Mouse (Mus musculus) adrenal gland, adult (tissue): ENCODE data around the gene Gmfg.

Source experiments
- DNase-seq, 2 experiments: peaks; one replicate each; pipeline ENCODE4 v3.0.0; 2022 to 2023; ENCODE audit warnings: low spot score in 1 of 2; ENCODE audit not compliant: inconsistent age in 2 of 2

Gene Gmfg

DNA sequence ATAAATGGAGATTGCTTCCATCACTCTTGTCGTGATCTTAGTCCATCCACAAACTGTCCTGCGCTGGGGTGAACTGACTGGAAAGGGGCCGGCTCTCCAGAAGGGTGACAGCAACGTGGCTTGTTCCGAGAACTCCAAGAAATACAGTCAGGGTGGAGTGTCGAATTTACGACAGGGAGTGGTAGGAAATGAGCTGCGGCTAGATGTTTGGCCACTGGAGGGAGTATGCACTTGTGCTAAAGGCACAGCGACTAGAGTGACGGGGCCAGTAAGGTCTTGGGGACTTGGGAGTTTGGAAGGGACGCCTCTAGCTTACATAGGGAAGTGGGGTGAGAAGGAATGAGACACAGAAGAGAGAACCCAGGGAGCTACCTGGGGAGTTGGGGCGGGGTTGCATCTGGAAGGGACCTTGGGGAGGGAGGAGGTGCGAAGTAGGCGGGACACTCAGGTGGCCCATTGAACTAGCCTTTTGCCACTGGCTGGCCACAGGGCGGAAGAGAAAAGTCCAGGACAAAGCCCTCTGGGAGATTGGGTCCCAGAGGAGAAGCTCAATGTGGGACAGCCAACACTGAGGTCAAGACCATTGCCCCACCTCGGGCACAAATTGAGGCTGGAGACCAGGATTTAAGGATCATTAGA lies at the start of gene Gmfg:
Gene Gmfg, plus strand, starts transcription at position 516 of the 639 bp plus-strand sequence.
- DNase-seq, result peak; percentile 87 to 96

DNA sequence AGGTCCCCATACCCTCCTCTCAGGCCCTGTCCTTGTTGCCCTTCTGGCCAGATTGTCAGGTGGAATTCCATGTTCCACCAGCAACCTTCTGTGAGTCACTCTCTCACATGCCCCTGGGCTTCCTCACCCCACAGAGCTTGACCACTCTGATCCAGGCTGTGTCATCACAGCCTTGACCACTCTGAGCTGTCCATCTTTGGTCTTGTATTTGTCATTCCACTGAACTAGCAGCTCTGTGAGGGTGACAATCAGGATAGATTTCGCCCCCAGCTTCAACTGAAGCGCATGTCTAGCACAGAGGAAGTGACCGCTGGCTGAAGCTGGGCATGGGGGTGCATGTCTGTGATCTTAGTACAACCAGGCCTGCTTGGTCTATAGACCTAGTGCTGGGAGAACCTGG lies 46.9 kb upstream of the Gmfg start:
- peak; percentile 53 to 68 for DNase-seq

DNA sequence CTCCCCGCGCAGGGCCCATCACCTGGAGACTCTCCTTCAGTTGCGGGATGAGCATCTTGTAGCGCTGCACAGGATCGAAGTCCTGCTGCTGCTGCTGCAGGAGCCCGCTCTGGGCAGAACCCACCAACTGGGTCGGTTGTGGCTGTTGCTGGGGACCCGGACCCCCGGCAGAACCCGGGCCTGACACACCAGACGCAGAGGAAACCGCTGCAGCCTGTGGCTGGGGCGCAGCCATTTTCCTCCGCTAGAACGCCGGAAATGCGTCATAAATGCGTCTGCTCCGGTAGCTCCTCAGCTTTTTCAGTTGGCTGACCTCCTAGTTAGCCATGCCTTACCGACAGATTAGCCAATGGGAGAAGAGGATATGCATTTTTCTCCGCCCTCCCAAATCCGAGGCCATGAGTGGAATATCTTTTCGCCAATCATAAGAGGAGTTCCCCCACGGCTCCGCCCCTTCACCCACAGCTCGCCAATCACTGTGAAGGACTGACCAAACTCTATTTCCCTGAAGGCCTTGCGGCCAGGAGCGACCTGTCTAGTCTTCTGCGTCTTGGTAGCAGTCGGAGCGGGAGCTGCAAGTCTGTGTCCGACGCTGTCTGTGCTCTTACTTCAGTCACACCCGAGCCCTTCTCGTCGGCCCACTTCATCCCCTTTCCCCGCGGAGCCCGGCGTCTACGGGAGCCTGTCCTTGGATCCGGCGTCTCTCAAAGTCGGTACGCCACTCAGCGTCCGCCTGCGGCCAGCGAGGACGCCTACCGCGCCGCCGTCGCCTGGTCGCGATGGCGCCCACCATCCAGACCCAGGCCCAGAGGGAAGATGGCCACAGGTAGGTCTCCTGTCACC lies 44.6 kb upstream of the Gmfg start, which contains the start of the genes Med29 and Paf1:
Gene Med29, minus strand, starts transcription at position 280 of the 843 bp plus-strand sequence.
Gene Paf1, plus strand, starts transcription at position 523 of the 843 bp plus-strand sequence.
- DNase-seq, result peak; percentile 98 to 99

DNA sequence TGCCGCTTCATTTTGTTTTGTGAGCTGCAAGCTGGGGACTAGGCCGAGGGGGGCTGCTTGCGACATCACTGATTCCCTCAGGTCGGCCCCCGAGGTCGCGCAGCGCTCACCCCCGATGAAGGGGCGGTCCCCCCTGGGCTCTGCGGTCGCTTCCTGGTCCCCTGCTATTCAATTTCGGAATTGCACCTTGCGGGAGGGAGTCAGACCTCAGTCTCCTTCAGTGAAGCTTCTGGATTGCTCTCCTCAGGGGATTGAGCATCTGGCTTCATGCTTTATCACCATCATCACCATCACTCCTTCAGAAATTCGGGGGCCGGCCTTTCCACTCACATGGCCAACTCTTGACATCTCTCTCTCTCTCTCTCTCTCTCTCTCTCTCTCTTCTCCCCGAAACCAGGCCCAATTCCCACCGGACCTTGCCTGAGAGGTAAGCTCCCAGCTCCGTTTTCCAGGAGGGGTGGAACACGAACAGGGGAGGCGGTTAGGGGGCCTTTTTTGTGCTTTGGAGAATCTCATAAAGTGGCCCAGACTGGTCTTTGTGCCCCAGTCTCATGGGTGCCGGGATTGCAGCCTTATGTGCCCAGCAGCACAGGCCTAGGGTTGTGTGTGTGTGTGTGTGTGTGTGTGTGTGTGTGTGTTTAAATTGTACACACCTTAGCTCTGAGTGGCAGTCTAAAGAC lies 43.8 kb upstream of the Gmfg start:
- peak in 1 of 2 experiments; percentile 15 for DNase-seq

DNA sequence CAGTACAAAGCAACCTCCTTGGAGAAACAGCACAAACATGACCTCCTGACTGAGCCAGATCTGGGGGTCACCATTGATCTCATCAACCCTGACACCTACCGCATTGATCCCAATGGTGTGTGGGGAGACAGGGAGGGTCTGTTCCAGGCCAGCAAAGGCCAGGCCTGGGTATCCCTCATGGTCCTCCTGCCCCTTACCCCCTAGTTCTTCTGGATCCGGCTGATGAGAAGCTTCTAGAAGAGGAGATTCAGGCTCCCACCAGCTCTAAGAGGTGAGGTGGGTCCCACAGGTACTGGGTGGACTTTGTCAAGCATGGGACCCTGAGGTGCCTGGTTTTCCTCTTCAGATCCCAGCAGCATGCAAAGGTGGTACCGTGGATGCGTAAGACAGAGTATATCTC lies 41.8 kb upstream of the Gmfg start:
- DNase-seq, result no peak

DNA sequence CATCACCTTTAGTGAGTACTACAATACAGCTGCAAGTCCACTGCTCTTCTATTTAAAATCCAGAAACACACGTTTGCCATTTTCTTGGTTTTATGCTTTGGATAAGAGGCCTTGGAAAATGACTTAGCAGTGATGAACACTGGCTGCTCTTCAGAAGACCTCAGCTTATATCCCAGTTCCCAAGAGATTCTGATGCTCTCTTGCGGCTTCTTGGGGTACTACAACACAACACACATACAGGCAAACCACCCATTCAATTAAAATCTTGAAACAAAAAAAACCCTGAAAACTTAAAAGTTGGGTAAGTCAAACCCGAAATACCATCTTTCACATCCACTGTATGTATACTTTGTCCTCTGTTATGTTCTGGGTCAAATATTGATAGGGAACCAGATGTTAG lies 39.2 kb upstream of the Gmfg start:
- DNase-seq, result no peak

DNA sequence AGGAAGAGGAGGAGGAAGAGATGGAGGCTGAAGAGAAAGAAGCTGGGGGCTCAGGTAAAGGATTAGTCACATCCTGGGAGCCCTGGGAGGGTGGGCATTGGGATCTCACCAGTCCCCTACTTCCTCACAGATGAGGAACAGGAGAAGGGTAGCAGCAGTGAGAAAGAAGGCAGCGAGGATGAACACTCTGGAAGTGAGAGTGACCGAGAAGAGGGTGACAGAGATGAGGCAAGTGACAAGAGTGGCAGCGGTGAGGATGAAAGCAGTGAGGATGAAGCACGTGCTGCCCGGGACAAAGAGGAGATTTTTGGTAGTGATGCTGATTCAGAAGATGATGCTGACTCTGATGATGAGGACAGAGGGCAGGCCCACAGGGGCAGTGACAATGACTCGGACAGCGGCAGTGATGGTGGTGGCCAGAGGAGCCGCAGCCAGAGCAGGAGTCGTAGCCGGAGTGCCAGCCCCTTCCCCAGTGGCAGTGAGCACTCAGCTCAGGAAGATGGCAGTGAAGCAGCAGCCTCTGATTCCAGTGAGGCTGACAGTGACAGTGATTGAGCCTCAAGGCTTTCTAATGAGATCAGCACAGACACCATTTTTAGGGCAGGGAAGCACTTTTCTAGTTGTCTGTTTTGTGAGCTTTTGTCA lies 38.4 kb upstream of the Gmfg start:
- no peak for DNase-seq

DNA sequence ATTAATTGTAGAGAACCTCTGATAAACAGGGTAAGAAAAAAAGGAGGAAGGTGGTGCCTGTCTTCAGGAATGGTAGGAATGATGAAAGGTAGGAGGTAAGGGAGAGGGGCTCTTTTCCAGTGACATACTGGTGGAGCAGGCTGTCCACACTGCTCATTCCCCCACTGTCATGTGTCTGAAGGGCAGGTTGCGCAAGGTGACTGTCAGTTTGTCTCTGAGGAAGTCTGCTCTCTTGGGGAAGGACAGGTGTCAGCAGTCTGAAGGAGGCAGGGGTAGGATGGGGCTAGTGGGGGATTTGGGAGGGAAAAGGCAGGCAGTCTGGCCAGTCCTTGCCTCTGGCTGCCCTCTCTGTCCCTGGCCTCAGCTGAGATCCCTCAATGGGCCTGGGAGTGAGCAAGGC lies 36.2 kb upstream of the Gmfg start:
- DNase-seq, result no peak

DNA sequence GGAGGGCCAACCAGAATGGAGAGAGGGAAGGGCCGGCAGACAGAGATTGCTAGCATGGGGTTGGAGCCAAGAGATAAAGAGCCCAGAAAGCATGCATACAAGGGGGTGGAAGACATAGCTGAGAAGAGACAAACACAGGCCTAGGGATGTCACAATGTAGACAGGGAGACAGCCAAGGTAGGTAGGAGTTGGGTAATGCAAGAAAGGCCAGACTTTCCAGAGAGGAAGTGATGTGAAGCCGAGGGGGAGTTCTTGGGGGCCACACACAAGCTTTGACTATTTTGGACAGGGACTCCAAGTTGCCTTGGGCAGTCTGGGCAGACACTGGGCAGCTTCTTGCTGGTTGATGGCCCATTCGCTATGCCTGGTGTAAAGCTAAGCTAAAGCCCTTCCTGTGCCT lies 35.3 kb upstream of the Gmfg start:
- DNase-seq, result no peak

DNA sequence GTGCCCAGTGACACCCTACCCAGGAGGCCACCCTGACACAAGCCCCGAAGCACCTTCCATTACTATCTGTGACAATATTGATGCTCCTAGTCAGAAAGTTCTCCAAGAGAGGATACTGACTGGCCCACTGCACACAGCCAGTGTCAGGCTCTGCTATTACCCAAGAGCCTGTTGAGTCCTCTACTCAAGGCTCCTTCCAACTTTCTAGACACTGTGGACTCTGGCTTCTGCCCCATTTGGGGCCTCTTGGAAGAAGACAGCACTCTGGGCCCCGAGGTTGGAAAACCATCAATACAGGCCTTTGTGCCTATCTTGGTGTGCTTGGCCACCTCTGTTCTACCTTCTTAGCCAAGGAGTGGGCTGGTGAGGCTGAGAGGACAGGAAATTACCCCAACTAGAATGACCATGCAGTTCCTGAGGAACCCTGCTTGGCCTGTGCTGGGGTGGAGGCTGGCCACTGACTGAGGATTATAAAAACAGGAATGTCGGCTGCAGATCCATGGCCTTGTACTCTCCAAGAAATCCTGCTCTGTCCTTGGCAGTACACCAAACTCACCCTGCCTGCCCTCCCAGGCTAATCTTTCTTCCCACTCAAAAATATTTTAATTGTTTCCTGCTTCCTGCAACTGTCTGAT lies 26.3 kb upstream of the Gmfg start:
- DNase-seq, result peak; percentile 86 to 93

DNA sequence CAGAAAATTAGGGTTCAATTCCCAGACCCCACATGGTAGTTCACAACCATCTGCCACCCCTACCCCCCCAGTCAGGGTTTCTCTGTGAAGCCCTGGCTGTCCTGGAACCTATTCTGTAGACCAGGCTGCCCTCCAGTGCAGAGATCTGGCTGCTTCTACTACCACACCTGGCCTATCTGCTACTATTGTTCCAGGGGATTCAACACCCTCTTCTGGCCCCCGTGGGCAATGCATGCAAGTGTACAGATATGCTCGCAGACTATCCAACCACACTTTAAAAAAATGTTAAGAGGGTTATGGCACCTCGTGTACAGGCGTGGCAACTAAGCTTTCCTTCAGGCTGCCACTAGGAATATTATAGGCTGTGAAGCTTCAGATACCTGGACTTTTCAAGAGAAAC lies 24.4 kb upstream of the Gmfg start:
- DNase-seq, result no peak

DNA sequence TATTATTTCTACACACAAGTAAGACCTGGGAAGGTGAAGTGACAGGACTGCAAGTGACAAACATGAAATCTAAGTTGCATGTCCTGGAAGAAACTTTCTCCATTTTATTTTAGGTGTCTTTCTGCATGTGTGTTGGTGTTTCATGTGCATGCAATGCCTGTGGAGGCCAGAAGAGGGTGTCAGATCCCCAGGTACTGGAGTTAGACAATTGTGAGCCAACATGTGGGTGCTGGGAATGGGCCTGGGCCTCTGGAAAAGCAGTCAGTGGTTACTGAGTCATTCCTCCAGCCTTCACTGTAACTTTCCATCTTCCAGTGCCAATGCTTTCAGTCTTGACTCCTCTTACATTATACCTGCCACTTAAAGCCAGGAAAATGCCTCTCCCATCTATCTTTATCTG lies 19.9 kb upstream of the Gmfg start:
- DNase-seq, result peak in 1 of 2 experiments; percentile 56

DNA sequence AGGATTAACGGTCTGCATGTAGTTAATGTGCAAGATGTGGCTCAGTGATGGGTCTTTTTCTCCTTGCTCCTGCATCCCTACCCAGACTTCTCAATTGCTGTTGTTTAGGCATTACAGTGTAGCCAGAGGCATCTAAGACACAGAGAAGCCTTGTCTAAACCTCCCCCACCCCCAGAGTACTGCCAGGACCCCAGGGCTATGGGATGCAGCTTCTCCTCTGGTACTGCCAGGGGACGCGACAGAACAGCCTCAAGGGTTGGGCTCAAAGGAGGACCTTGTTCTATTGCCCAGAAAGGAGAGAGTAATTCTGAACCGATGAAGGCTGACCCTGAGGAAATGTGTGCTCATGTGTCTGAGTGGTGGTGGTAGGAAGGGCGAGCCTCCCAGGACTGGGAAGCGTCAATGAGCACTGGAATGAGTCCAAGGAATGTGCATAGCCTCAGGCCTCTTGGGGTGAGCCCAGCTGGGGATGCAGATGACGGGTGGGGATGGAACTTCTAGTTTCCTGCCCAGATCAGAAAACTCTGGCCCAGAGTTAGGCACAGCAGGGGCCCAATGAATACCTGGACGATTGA lies 19.1 kb upstream of the Gmfg start:
- DNase-seq, result peak; percentile 44 to 77

DNA sequence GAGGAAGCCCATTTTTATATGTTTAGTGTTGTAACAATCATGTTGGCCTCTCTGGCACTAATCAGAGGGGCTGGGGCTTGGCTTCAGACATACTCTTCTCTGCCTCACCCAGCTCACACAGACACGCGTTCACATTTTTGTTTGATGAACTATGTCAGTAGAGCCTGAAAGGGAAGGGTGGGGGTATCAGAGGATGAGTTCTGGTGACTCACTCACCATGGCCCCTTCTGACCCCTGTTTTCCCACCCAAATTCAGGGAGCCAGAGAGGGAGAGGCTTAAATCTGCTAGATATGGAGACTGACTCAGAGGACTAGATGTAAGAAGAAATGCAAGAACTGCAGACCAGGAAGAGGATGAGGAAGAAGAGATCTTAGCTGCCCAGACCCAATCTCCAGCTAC lies 17.8 kb upstream of the Gmfg start:
- DNase-seq, result no peak

DNA sequence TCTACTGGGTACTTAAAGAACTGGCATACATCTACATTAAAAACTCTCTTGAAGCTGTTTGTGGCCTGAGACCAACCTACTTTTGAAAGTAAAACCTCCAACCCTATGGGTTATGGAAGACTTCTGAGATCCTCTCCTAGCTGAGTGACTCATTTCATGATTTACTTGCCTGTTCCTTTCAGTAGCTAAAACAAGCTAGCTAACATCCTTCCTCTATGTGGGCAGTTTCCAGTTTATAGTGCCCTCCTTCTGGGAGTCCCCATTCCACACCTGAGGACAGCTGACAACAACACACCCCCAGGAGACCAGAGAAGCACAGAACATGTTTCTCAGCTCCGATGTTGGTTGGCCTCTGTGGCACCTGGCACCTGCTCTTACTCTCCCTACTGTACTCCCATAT lies 14.2 kb upstream of the Gmfg start:
- no peak for DNase-seq

DNA sequence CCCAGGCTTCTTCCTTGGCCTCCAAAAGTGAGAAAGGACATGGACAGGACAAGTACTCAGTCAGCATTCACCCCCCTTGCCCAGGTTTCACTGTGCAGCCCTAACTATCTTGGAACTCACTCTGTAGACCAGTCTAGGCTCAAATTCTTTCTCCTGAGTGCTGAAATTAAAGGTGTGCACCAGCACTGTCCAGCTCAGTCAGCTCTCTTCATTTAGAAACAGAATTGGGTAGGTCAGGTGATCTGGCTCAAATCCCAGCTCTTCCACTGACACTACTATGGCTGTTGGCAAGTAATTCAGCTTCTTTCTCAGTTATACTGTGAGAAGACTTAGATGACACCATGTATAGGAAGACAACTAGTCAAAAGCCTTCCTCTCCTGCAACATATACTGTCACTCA lies 9.5 kb upstream of the Gmfg start:
- DNase-seq, result no peak

DNA sequence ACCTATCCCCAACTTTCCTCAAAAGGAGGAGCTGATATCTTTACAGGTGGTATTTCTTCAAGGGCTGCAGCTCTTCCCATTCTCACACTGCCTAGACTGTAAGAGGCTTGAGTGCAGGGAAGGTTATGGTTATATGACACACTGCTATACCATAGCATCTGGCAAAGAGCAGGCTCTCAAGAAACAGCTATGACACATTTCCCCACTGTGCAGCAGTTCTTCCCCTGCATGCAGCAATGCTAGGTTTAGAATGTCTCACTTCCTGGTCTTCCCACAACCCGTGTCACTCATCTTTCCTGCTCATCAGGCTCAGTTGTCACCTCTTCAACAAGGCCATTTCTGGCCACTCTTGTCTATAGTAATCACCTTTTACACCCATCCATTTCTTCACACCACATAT lies 6.7 kb upstream of the Gmfg start:
- DNase-seq, result no peak

DNA sequence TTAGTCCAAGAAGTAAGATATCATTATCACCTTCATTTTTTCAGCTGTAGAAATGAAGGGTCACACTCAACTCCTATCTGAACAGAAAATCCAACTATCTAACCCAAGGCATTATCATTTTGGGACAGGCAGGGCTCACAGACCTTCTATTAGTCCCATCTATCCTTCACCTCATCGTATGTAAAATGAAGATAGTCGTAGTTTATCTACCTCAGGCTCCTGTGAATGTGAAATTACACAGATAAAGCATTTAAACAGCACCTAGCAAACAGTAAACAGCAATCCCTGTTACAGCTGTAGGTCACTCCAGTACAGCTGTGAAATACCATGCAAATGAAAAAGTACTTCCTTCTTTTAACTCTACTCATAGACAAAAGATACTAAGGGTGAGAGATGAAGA lies 5.0 kb upstream of the Gmfg start:
- no peak for DNase-seq

DNA sequence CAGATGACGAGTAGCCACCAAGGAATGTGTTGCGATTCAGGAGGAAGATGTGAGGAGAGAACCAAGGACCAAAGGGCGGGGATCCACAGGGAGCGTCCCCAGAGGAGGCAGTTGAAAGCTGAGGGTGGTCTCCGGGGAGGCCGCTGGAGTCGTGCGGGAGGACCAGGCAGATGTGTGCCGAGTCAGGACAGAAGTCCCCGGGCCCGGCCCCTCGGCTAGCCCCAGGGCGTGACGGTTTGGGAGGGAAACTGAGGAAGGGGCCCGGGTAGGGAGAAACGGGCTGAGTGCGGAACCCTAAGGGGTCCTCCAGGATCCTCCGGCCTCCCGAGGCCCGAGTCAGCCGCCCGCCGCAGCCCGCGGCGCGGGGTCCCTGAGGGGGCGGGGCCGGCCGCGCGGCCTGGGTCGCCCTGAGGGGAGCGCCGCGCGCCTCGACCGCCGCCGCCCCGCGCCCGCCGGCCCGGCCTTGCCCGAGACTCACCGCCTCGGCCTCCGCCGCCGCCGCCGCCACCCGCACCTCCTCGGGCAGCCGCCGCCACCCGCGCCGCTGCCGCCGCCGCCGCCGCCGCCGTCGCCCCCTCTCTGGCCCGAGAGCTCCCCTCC lies 1.5 kb upstream of the Gmfg start:
- peak in 1 of 2 experiments; percentile 64 for DNase-seq

DNA sequence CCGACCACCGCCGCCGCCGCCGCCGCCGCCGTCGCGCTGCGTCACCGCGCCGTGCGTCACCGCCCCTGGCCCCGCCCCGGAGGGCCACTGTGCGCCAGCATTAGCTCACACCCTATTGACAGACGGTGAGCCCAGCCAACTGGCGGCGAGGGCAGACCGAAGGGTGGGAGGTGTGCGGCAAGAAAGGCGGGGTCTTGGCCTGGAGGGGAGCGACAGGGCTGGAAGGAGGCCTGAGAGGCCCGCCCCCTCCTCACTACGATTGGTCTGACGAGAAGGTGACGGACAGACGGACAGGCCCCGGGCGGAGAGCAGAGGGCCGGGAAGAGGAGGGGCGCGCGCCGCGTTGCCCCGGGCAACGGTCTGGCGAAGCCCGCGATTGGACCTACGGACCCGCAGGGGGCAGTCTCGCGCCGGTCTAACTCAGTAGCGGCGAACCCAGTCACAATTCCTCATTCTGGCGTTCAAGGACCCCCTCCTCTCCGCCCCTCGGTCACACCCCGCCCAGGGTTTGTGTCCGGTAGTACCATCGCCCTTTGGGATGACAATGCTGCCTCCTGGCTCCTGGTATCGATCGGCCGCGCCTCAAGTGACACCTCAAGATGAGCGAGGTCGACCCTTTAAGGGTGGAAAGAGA lies 859 bp upstream of the Gmfg start:
- peak; percentile 100 for DNase-seq
